Mouse (Mus musculus) brown adipose tissue, adult 24 weeks (tissue): ENCODE results near the gene Ush2a. TPM values are rescaled to one million over a fixed set of nuclear protein-coding genes. Genes with fewer than 3 reads are reported as not detected.

Experiments
- H3K27ac ChIP-seq: fragments of 200-500 bp; replicated peaks from 2 replicates; pipeline ENCODE4 v1.5.1; 2012; ENCODE audit warnings: low read depth, mild to moderate bottlenecking, low read length
- H3K4me1 ChIP-seq: fragments of 200-500 bp; 2 replicates; pipeline ENCODE4 v1.6.1; 2012; ENCODE audit warnings: low read length, mixed read lengths; ENCODE audit not compliant: control insufficient read depth, insufficient read depth, insufficient read length
- H3K4me3 ChIP-seq: fragments of 200-500 bp; 2 replicates; pipeline ENCODE4 v1.5.1; 2012; ENCODE audit warnings: low read depth, mild to moderate bottlenecking, low read length, moderate library complexity; ENCODE audit not compliant: insufficient read depth
- polyA plus RNA-seq: library from polyadenylated mRNA; stranded (reverse); fragments of >200 nt; gene quantifications from 2 replicates; pipeline ENCODE4 v1.2.4, GENCODE M21; 2012; ENCODE audit not compliant: missing spikeins, insufficient read depth, insufficient read length

Ush2a gene
- polyA plus RNA-seq = not detected in 2 replicates

DNA sequence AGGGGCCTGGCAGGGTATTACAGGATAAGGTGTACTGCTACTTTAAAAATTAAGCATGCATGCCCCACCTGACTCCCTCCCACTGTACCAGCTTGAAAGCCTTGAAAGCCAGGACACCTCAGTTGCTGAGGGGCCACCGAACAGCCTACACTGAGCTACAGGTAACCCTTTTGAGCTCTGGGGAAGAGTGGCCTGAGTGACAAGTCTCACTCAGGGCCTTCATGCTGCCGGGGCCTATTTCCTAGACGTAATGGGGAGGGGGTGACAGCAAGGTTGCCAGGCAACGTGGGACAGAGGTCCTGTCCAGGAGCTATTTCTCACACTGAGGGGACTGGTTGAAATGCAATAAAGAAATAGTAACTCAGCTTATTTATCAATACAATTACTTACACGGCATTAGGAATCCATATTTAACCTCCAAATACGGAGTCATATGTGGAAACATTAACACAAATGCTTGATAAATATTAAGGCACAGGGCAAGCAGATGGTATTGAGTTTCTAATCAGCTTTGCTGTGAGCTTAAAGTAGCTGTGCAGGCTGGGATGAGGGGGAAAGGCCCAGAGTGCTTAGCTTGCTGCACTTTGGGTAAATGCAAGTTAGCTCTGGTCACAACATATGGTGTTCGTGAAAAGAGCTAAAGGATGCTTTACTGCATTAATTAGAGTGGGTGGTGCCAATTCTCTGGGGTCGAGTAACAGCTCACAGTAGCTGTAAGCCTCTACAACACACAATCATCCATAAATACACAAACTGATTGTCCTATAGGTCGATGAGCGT lies at the start of gene Ush2a:
Ush2a (plus strand) TSS at position 121 of the 780 bp plus-strand sequence.
- no peak within 1 kb of the TSS for H3K27ac ChIP-seq
- H3K4me1 ChIP-seq = no peaks in the 10 kb centered on the region
- no peak within 1 kb of the TSS for H3K4me3 ChIP-seq

DNA sequence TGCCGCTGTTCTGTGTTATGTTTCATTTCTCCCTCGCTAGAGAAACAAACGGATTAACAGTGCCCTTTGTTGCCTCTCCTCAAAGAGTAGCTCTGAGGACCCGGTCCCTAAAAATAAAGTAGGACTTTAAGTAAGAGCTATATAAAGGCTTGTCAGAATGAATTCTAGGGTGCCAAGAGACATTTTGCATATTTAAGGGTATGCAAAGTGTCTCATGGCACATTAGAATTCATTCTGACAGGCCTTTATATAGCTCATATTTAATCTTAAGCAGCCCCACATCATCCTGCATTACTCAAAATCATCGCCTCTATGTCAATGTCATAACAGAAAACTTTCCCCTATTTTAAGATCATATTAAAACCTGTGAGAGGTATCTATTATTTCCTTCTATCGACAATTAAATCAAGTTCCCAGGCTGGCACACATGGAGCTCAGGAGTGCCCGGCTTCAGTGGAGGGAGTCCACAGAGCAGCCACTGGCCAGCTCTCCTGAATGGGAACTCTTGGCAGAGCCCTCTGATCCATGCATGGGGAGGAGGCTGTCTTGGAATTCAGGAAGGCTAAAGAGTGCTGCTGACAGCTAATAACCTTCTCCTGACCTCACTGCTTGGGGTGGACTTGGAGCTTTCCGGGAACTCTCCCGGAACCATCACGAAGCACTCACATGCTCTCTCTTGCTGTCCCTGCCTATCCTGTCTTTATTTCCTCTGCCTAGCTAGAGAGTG lies 46.8 kb upstream of the Ush2a start:
- H3K4me3 ChIP-seq = no peak overlapping the region
- H3K27ac ChIP-seq = no peak overlapping the region

DNA sequence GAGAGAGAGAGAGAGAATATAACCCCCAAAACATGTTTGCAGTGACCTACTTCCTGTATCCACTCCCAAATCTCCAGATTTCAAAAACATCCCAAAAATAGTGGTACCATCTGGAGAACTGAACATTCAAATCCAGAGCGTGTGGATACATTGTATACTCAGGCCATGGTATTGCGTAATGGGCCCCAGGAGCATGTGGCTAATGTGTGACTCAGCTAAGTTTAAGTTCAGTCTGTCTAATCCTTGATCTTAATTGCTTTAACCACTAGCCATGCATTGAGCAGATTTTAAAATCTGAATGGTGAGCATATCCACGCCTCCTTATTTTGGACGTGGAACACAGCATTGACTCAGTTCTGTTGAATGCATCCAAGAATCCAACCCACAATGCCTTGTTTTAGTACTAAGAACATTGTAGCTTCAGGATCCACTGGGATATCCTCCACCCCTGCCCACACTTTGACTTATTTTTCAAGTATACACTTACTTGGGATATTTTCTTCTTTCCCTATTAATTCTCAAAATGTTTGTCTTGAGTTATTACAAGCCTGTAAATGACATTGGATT lies 40.5 kb upstream of the Ush2a start:
- H3K4me1 ChIP-seq = no peaks in the 10 kb centered on the region
- no peak overlapping the region for H3K27ac ChIP-seq
- no peak overlapping the region for H3K4me3 ChIP-seq

More for the DNA sequence above, 46.8 kb upstream of the Ush2a start:
- no peaks in the 10 kb centered on the region for H3K4me1 ChIP-seq

DNA sequence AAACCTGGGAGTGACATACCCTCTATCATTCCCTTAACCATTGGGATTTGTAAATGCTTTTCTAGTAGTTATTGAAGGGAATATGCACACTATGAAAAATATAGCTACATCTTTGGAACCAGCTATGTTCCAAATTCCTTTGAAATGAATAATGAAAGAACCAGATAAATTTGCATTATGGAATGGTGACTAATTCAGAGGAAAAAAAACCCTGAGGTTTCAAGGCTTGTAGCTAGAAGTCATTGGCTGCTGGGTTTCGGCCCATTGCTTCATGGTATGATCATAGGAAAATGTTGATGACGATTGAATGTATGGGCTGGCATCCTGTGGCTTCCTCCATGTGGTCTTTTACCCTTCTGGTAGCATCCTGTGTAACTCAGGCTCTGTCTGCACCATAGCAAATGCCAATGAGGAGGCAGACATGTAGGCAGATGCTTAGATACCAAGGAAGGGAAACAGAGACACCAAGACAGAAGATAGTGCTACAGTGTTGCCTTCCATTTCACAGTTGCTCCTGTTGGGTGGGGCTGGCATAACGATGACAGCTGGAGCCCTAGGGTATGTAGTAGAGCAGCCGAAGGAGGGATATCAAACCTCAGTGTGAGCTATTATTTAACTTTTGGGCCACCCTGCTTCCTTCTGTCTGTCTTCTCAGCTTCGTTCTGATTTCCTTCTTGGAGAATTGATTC lies 28.6 kb upstream of the Ush2a start:
- Histone ChIP-seq H3K4me3 (no peak overlapping the region), H3K4me1 (no peaks in the 10 kb centered on the region), H3K27ac (no peak overlapping the region)

DNA sequence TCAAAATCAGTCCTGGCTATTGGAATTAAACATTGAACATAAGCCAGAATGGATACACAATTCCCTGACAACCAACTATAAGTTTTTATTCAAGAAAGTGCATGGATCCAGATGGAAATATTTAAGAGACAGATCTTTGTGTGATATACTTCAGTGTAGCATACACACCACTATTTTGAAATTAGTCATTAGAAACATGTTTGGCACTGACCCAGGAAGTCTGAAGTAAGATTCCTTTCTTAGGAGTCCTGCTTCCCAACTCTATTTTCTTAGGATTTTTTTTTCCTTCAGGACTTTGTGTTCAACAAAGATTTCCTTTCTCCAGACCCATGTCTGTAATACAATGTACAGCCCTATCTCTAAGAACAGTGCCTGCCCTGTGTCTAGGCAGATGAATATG lies 23.2 kb upstream of the Ush2a start:
- no peak overlapping the region for H3K27ac ChIP-seq
- no peak overlapping the region for H3K4me3 ChIP-seq
- H3K4me1 ChIP-seq = no peaks in the 10 kb centered on the region; the same call in 1 of the 2 replicates

DNA sequence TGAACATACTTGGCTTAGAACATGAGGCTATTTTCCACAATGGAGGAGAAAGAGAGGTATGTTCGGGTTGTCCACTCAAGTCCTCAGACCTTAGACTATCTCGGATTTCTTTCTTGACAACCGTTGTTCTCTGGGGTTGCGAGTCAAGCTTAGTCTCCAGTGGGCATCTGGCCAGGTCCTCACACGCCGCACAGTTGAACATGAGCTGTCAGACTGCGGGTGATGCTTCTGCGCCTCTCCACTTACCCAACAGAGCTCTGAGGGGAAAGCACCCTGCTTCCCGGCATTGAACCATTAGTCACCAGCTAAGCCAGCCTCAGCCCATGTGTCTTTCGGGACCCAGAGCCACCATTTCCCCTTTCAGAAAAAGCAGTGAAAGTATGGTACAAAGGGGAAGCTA lies 20.1 kb upstream of the Ush2a start:
- Histone ChIP-seq H3K4me1 (no peaks in the 10 kb centered on the region; the same call in 1 of the 2 replicates), H3K27ac (no peak overlapping the region), H3K4me3 (no peak overlapping the region)

DNA sequence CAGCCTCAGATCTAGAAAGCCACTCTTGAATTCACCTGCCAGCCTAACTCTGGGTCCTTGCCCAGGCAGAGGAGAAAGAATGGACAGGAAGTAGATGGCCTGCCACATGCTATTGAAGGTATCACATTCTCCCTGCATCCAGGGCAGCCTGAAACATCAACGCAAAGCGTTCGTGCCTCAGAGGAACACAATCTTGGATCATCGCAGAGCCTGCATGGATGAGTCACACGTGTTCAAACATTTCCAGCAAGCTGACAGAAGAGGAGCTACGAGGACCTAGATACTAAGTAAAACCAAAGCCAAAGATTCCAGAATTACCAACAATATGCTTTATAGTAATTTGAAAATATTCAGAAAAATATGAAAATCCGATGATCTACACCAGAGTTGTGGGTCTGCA lies 4.3 kb upstream of the Ush2a start:
- Histone ChIP-seq H3K27ac (no peak overlapping the region), H3K4me3 (no peak overlapping the region), H3K4me1 (no peaks in the 10 kb centered on the region)

DNA sequence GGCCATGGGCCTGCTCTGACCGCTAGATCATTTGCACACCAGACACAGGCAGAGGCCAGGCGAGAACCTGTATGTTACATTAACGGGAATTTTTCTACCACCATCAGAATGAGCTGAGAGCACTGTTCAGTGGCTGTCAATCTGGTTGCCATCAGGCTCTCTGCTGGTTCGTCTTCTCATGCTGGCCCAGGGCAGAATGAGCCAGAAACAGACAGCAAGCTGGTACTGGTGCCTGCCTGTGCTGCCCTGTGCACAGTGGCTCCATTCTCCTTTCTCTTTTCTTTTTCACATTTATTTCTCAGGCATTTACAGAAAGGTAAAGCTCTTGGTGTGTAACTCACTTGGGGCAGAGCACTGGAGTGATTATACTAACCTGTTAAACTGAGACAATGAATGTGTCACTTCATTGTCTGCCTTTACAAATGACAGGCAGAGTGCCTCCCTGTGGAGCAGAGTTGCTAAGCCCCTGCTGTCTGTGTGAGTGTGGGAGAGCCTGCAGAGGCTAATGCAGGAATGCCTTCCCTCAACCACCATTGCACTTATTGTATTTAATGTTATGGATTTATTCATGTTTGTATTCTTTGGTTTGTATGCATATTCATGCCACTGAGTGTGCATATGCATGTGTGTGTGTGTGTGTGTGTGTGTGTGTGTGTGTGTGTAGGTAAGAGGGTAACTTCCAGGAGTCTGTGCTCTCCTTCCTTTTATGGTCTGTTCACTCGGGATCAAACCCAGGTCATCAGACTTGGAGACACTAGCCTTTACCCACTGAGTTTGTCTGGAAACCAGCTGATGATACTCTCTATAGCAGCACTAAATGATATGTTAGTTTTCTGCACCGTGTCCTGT lies 1.3 kb upstream of the Ush2a start:
- H3K4me1 ChIP-seq = no peaks in the 10 kb centered on the region
- no peak overlapping the region for H3K4me3 ChIP-seq
- H3K27ac ChIP-seq = no peak overlapping the region

DNA sequence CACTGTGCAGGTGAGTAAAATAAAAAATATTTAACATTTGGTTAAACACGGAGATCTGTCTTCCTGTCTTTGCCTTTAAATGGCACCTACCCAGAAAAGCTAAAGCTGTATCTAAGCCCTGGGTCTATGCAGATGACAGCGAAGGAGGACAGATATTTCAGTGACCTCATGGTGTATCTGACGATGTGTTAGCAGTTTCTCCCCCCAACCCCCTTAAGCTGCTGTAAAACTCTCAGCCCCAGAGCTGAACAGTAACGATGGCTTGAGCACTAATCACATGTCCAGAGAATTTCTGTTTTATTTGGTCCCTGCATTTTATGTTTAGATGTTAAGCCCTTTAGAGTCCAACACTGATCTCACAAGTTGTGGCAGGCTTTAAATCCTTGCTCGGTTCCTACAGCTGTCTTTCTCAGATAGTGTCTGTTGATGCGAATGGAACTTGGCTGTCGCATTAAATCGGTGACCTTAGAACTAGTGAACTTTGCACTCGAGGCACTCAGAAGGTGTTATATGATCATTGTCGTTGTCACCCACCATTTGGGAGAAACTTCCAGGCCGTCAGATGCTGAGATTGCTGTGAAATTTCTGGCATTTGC lies 5.4 kb downstream of the Ush2a start:
- Histone ChIP-seq H3K4me3 (no peak overlapping the region), H3K4me1 (no peaks in the 10 kb centered on the region), H3K27ac (no peak overlapping the region)

DNA sequence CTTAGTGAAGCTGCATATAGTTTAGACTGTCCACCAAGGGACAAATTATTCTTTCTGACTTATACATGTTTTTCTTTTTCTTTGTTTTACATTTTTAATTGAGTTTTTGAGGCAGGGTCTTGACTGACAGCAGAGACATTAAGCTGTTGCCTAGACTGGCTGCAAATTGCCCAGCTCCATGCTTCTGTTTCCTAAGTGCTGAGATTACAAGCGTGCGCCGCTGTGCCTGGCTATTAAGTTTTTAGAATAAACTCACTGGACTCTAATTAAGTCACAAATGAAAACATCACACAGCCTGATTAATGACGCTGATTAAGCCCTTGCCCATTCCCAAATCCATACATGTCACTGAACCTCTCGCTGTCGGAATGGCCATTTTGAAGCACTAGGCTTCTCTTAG lies 7.2 kb downstream of the Ush2a start:
- Histone ChIP-seq H3K4me3 (no peak overlapping the region), H3K27ac (no peak overlapping the region), H3K4me1 (no peaks in the 10 kb centered on the region)

DNA sequence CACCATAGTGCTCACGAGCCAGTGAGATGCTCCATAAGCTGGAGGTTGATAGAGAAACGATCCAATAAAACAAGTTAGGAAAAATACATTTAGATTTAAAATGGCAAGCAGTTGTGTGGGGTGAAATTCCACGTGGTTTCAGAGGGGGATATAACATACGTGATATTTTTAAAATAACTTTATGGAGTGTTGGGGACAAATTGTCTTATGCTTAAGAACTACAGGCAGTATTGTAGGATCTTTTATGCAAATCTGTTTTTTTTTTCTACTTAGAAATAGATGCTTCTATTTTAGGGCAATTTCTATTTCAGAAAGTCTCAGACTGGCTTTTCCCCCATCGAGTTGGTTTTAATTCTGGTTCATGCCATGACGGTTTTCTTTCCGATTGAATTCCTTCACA lies 51.5 kb downstream of the Ush2a start:
- Histone ChIP-seq H3K4me3 (no peak overlapping the region), H3K4me1 (no peaks in the 10 kb centered on the region), H3K27ac (no peak overlapping the region)

DNA sequence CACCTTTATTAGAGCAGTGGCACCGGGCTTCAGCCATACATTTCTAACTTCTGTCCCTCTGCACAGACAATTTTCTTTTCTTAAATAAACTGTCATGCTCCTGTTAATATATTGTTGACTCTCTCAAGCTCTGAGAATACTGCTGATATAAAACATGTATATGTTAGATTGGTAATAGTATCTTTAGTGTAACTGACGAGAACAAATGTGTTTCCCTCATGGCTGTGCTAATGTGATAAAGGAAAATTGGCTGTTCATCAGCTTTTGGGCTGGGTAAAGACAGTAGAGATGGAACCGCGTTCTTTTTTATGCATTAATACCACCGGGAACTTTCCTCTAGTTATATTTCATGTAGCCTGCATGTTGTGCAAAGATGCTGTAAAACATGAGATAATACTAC lies 54.8 kb downstream of the Ush2a start:
- Histone ChIP-seq H3K27ac (no peak overlapping the region), H3K4me1 (no peaks in the 10 kb centered on the region), H3K4me3 (no peak overlapping the region)

DNA sequence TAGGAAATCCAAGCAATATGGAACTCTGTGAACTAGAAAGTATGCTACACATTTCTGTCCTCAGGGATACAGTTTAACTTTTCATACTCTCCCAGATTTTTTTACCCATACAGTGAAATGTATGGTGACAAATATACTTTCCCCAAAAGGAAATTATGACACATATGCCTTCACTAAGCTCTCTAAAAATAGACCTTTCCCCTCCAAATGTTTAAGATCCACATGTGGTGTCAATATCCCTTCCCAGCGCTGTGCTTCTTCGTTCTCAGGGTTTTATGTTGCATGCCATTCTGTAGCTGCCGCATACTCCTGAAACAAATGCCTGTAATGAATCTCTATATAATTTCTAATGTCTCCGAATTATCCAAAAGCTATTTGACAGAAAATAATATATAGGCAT lies 58.4 kb downstream of the Ush2a start:
- H3K4me1 ChIP-seq = no peaks in the 10 kb centered on the region
- no peak overlapping the region for H3K4me3 ChIP-seq
- H3K27ac ChIP-seq = no peak overlapping the region

DNA sequence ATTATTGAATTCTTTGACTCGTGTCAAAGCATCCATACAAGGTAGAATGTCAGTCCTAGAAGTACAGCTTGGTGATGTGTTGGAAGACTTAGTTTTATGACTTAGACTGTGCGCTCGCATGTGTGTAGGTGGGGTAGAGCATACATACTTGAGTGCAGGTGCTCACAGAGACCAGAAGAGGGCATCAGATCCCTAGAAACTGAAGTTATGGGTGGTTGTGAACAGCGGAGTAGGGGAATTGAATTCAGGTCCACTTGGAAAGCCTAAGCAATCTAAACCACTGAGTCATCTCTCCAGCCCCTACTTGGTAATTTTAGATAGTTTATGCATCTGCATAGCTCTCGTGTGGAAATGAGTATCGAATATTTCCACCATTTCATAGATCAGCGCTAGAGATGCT lies 59.7 kb downstream of the Ush2a start:
- Histone ChIP-seq H3K4me3 (no peak overlapping the region), H3K27ac (no peak overlapping the region), H3K4me1 (no peaks in the 10 kb centered on the region)
